Mouse (Mus musculus) adrenal gland, postnatal 14 days (tissue): ENCODE data around the gene Slc35e4. TPM values are rescaled to one million over a fixed set of nuclear protein-coding genes. Genes with fewer than 3 reads are reported as not detected.

ENCODE experiments used
- DNase-seq: peaks from one replicate; pipeline ENCODE4 v3.0.0; 2021; ENCODE audit warnings: mixed read lengths
- total RNA-seq: library from RNA; stranded (reverse); gene quantifications from 2 replicates; pipeline ENCODE4 v1.2.3, GENCODE M21; 2021

Slc35e4 gene
- total RNA-seq, 1 experiment from 2014 or later = 3.4 TPM

DNA sequence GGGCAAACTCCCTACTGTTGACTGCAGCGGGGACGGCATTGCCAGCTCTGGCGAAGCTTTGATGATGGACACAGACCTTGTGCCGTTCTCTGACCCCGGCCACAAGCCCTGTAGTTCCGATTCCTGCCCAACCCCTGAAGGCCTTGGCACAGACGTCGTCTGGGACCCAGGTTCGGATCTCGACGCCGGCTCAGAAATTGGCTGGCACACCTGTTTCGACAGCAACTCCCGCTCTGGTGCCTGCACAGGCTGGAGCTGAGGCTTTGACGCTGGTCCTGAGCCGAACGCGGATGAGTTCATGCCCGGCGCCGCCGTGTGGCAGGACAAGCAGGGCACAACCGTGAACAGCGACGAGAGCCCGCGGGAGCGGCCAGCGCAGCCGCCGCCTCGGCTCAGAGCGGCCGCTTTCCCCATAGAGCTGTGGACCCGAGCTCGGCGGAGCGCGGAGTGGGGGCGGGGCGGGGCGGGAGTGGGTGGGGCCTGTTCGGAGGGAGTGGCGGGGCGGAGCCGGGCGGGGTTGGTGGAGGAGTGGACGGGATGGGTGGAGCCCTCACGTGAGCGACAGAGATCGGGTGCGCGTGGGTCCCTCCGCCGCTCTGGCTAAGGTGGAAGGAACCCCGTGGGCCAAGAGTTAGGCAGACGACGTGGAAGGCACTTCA, 50.9 kb downstream of the Slc35e4 start, which contains the start of gene Osbp2:
TSS of gene Osbp2 (minus strand) at position 450 of the 659 bp plus-strand sequence.
- DNase-seq = peak; percentile 89

DNA sequence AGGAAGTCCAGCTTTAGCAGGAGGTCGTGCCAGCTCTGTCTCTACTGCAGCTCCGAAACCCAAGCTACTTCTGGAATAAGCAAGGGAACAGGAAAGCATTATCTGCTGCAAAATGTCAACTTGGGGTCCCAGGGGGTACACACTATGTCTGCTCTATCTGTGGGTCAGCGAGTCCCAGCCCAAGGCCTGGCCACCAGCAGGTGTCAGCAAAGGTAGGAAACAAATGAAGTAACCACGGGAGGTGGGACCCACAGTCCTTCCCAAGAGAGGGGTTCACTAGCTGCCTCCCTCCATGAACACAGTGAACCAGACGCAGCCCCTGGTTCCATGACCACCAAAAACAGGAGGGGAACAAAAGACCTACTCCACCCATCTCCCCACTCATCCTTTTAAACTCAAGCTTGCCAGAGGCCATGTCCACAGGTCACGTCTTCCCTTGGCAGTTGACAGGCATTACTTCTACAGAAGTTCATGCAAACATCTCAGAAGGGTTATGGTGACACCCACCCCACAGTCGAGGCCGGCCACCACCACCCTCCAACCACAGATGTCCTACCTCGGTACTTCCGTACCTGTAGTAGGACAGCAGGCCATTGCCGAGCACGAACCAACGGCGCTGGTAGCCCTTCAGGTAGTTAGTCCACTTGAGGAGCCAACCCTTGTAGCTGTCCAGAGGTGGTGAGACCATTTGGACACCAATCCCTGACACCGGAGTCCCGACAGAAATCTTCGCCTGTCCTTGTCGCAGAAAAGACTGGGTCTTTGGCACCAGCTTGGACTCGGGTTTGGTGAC, 51.6 kb downstream of the Slc35e4 start:
- DNase-seq = no peak

DNA sequence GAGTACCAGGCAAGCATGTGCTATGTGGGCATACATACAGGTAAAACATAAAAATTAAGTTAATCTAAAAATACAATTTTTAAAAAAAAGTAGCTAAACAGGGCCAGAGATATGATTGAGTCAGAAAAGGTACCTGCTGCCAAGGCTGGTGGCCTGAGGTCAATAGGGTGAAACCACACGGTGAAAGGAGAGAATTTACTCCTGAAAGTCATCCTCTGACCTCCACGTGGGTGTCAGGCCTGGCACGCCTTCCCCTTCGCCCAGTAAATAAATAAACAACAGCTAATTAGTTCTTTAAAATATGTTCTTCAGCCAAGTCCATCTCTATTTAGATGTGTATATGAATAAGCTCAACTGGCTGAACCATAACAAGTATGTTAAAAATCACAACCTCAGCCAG, 54.1 kb downstream of the Slc35e4 start:
- no peak for DNase-seq

DNA sequence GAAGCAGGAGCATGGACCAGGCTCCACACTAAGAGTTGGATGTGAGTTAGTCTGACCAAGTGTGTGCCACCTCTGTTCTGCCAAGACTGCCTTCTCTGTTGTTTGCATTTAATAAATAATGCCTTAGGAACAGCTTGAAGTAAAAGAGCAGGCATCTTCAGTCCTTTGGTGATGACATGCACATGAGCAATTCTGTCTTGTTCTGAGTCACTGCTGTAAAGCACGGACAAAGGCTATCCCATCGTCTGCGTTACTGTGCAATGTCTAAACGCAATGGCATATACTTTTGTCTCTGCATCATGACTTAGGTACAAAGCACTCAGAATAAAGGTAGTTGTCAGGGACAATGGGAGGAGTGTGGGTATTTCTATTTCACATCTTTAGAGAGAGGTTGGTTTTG, 54.7 kb downstream of the Slc35e4 start:
- no peak for DNase-seq

DNA sequence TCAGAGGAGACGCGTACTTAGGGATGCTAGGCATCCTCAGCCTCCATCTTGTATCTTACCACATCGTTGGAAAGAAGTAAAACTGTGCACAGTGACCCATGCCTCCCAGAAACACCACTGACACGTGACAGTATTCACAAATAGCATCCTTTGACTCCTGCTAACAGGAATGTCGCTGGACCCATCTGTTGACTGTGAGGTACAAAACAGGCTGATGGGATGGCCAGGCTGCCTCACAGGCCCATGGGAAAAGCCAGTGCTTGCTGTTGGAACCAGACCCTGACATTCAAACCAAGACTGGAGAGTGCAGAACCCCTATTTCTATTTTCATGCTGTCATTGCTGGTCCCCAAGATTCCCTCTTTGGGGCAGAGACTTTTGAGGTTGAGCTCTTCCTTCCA, 56.6 kb downstream of the Slc35e4 start:
- no peak for DNase-seq

Other genes with a start within 250 kb of the Slc35e4 start
- 1.9 and 2.1 TPM in 2 replicates for gene Osbp2, start 50.8 kb downstream of the Slc35e4 start, total RNA-seq
- gene 4921536K21Rik, start 19.6 kb downstream of the Slc35e4 start, total RNA-seq = 0.59 and 0.83 TPM in 2 replicates
- 4.3 and 5.2 TPM in 2 replicates for gene Dusp18, start 19.4 kb downstream of the Slc35e4 start, total RNA-seq
- gene Tcn2, start 17.5 kb upstream of the Slc35e4 start, total RNA-seq = 107 and 112 TPM in 2 replicates
- 58.4 and 71.3 TPM in 2 replicates for gene Pes1, start 49.3 kb upstream of the Slc35e4 start, total RNA-seq
- not detected in 2 replicates for gene 4930556J24Rik, start 62.1 kb upstream of the Slc35e4 start, total RNA-seq
- 0.48 and 0.53 TPM in 2 replicates for gene Gal3st1, start 69.0 kb upstream of the Slc35e4 start, total RNA-seq
- 6.3 and 15.4 TPM in 2 replicates for gene Sec14l4, start 116.8 kb upstream of the Slc35e4 start, total RNA-seq
- gene Sec14l3, start 150.2 kb upstream of the Slc35e4 start, total RNA-seq = 0.49 and 0.56 TPM in 2 replicates
- 25.6 and 27.3 TPM in 2 replicates for gene Mtfp1, start 180.8 kb upstream of the Slc35e4 start, total RNA-seq
- 3.6 and 27.0 TPM in 2 replicates for gene Sec14l2, start 208.8 kb upstream of the Slc35e4 start, total RNA-seq
- gene Rnf215, start 220.5 kb upstream of the Slc35e4 start, total RNA-seq = 17.2 and 25.2 TPM in 2 replicates
- gene Ccdc157, start 245.6 kb upstream of the Slc35e4 start, total RNA-seq = 8.7 and 11.5 TPM in 2 replicates
- gene Sf3a1, start 245.7 kb upstream of the Slc35e4 start, total RNA-seq = 43.7 and 49.8 TPM in 2 replicates